Mouse (Mus musculus): ENCODE data around the gene Tsga10ip. TPM values are rescaled to one million over a fixed set of nuclear protein-coding genes. Genes with fewer than 3 reads are reported as not detected.

Gene Tsga10ip
- polyA plus RNA-seq, 1 experiment from 2014 or later, result 2.8 TPM

DNA sequence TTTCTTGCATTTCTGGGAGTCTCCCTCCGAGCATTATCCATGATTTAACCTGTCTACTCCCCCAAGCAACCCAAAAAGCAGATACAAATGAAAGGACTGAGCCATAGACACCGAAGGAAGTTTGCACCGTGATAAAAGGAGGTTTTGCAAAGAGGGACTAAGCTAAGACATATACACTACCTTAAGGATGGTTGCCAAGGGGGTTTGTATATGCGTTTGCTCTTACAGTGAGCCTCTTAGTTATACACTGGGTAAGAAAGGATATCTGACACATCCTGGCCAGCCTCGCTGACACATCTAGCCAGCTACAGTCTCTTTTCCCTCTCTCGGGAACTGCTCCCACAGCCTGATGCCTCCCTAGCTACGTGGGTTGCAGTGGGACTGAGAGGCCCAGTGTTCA, 31.6 kb upstream of the Tsga10ip start:
- Histone ChIP-seq H3K9me3 (ENCODE audit: control insufficient read depth, low read length) (no peaks in the 10 kb centered on the region), H3K4me3 (ENCODE audit: low read depth, low read length) (0 out of 2 replicates have a peak overlapping the region, but pooled peaks have one; percentile 6), H3K4me2 (ENCODE audit: low read length) (peak overlapping the region; percentile 64), H3K27me3 (replicated peaks; ENCODE audit: control insufficient read depth, insufficient read depth, low read length) (no peaks in the 10 kb centered on the region), H3K9ac (ENCODE audit: low read length) (peak overlapping the region; percentile 17; the same call in 1 of the 2 replicates), H3K27ac (ENCODE audit: low read depth) (0 out of 2 replicates have a peak overlapping the region, but pooled peaks have one; percentile 58), H3K36me3 (ENCODE audit: control insufficient read depth, insufficient read depth, low read length) (no peaks in the 10 kb centered on the region), H3K4me1 (replicated peaks; ENCODE audit: control insufficient read depth, insufficient read depth, low read length) (peaks cover 15% of the 10 kb centered on the region)
- DNase-seq (ENCODE audit: low spot score) (no peak), ATAC-seq (replicated peaks; ENCODE audit: low FRiP score, low TSS enrichment, low read depth) (no peak)
- WGBS, result 51% methylated on average over 7 of the region's 7 CpGs

- peak; percentile 76 for DNase-seq (ENCODE audit: low spot score)
- Histone ChIP-seq H3K4me2 (ENCODE audit: low read length) (peak overlapping the region; percentile 64), H3K9me3 (ENCODE audit: control insufficient read depth, low read length) (no peaks in the 10 kb centered on the region), H3K27ac (ENCODE audit: low read depth) (peak overlapping the region; percentile 58; the same call in 1 of the 2 replicates), H3K9ac (ENCODE audit: low read length) (peak overlapping the region; percentile 17; the same call in 1 of the 2 replicates), H3K27me3 (replicated peaks; ENCODE audit: control insufficient read depth, insufficient read depth, low read length) (no peaks in the 10 kb centered on the region), H3K4me1 (replicated peaks; ENCODE audit: control insufficient read depth, insufficient read depth, low read length) (peaks cover 15% of the 10 kb centered on the region), H3K36me3 (ENCODE audit: control insufficient read depth, insufficient read depth, low read length) (no peaks in the 10 kb centered on the region), H3K4me3 (ENCODE audit: low read depth, low read length) (peak overlapping the region; percentile 6; the same call in 1 of the 2 replicates)
- peak; percentile 60 for ATAC-seq (replicated peaks; ENCODE audit: low FRiP score, low TSS enrichment, low read depth)
- WGBS, result 4% methylated on average over 15 of the region's 16 CpGs
These were observed 30.9 kb upstream of the Tsga10ip start for GRCm38 (mm10) chr19:5432992-5433852.

GRCm38 (mm10) chr19:5431911-5432464, 29.7 kb upstream of the Tsga10ip start:
- H3K27me3 ChIP-seq (replicated peaks; ENCODE audit: control insufficient read depth, insufficient read depth, low read length), result no peaks in the 10 kb centered on the region
- DNase-seq (ENCODE audit: low spot score), result no peak
- 77% methylated on average over 4 of the region's 4 CpGs for WGBS
- no peak overlapping the region for H3K4me2 ChIP-seq (ENCODE audit: low read length)
- H3K9me3 ChIP-seq (ENCODE audit: control insufficient read depth, low read length), result no peaks in the 10 kb centered on the region
- ATAC-seq (replicated peaks; ENCODE audit: low FRiP score, low TSS enrichment, low read depth), result no peak
- peaks cover 18% of the 10 kb centered on the region for H3K4me1 ChIP-seq (replicated peaks; ENCODE audit: control insufficient read depth, insufficient read depth, low read length)
- H3K36me3 ChIP-seq (ENCODE audit: control insufficient read depth, insufficient read depth, low read length), result peaks cover 4% of the 10 kb centered on the region
- H3K4me3 ChIP-seq (ENCODE audit: low read depth, low read length), result no peak overlapping the region
- no peak overlapping the region for H3K9ac ChIP-seq (ENCODE audit: low read length)
- H3K27ac ChIP-seq (ENCODE audit: low read depth), result no peak overlapping the region

- Histone ChIP-seq H3K9ac (ENCODE audit: low read length) (no peak overlapping the region), H3K4me3 (ENCODE audit: low read depth, low read length) (no peak overlapping the region), H3K9me3 (ENCODE audit: control insufficient read depth, low read length) (no peaks in the 10 kb centered on the region), H3K27ac (ENCODE audit: low read depth) (no peak overlapping the region), H3K27me3 (replicated peaks; ENCODE audit: control insufficient read depth, insufficient read depth, low read length) (no peaks in the 10 kb centered on the region), H3K4me2 (ENCODE audit: low read length) (no peak overlapping the region), H3K36me3 (ENCODE audit: control insufficient read depth, insufficient read depth, low read length) (peaks cover 14% of the 10 kb centered on the region), H3K4me1 (replicated peaks; ENCODE audit: control insufficient read depth, insufficient read depth, low read length) (peaks cover 31% of the 10 kb centered on the region)
- 94% methylated on average over 1 of the region's 1 CpGs for whole genome bisulfite sequencing
- no peak for DNase-seq (ENCODE audit: low spot score)
- ATAC-seq (replicated peaks; ENCODE audit: low FRiP score, low TSS enrichment, low read depth), result no peak
These were observed 28.1 kb upstream of the Tsga10ip start for GRCm38 (mm10) chr19:5430408-5430807.

DNA sequence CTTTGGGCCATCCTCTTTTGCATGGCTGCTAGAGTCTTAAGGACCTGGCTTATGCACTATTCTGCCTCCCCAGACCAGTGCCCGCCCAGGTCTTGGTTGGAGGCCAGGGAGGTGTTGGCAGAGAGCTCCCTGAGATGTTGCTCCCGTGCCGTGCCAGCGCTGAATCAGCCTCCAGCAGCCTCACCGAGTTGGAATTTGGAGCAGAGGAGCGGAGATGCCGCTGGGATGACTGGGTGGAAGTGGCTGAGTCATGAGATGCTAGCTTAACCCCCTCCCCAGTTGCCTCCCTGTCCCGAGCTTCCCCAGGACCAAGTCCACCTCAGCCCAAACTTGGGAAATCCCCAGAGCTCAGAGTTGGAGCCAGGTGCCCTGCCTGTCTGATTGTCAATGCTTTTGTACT, 27.5 kb upstream of the Tsga10ip start:
- Histone ChIP-seq H3K27ac (ENCODE audit: low read depth) (no peak overlapping the region), H3K4me2 (ENCODE audit: low read length) (no peak overlapping the region), H3K4me3 (ENCODE audit: low read depth, low read length) (no peak overlapping the region), H3K4me1 (replicated peaks; ENCODE audit: control insufficient read depth, insufficient read depth, low read length) (peaks cover 31% of the 10 kb centered on the region), H3K9me3 (ENCODE audit: control insufficient read depth, low read length) (no peaks in the 10 kb centered on the region), H3K27me3 (replicated peaks; ENCODE audit: control insufficient read depth, insufficient read depth, low read length) (no peaks in the 10 kb centered on the region), H3K36me3 (ENCODE audit: control insufficient read depth, insufficient read depth, low read length) (peaks cover 14% of the 10 kb centered on the region), H3K9ac (ENCODE audit: low read length) (no peak overlapping the region)
- DNase-seq (ENCODE audit: low spot score) (no peak), ATAC-seq (replicated peaks; ENCODE audit: low FRiP score, low TSS enrichment, low read depth) (no peak)
- WGBS, result 57% methylated on average over 8 of the region's 8 CpGs

DNA sequence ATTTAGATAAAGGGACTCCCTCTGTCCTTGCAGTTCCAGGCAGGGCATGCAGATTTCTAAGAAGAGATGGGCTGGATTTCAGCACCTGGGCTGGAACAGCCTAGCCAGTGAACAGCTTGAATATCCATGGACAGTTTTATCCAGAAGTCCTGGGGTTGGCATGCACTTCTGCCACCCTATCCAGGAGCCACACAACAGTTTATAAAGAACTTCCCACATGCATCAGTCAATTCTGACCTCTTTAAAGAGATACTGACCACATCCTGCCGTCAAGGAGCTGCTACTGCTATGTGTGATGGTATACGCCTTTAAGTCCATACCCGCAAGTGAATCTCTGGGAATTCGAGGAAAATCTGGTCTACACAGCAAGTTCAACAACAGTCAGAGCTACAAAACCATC, 26.9 kb upstream of the Tsga10ip start:
- DNase-seq (ENCODE audit: low spot score) (no peak), ATAC-seq (replicated peaks; ENCODE audit: low FRiP score, low TSS enrichment, low read depth) (no peak)
- no peaks in the 10 kb centered on the region for H3K9me3 ChIP-seq (ENCODE audit: control insufficient read depth, low read length)
- H3K4me1 ChIP-seq (replicated peaks; ENCODE audit: control insufficient read depth, insufficient read depth, low read length), result peaks cover 31% of the 10 kb centered on the region
- no peak overlapping the region for H3K4me2 ChIP-seq (ENCODE audit: low read length)
- WGBS, result 73% methylated on average over 4 of the region's 4 CpGs
- H3K9ac ChIP-seq (ENCODE audit: low read length), result no peak overlapping the region
- peaks cover 14% of the 10 kb centered on the region for H3K36me3 ChIP-seq (ENCODE audit: control insufficient read depth, insufficient read depth, low read length)
- H3K27ac ChIP-seq (ENCODE audit: low read depth), result no peak overlapping the region
- no peak overlapping the region for H3K4me3 ChIP-seq (ENCODE audit: low read depth, low read length)
- no peaks in the 10 kb centered on the region for H3K27me3 ChIP-seq (replicated peaks; ENCODE audit: control insufficient read depth, insufficient read depth, low read length)

- Histone ChIP-seq H3K4me1 (replicated peaks; ENCODE audit: control insufficient read depth, insufficient read depth, low read length) (peaks cover 27% of the 10 kb centered on the region), H3K27ac (ENCODE audit: low read depth) (no peak overlapping the region), H3K4me3 (ENCODE audit: low read depth, low read length) (no peak overlapping the region), H3K27me3 (replicated peaks; ENCODE audit: control insufficient read depth, insufficient read depth, low read length) (no peaks in the 10 kb centered on the region), H3K9me3 (ENCODE audit: control insufficient read depth, low read length) (no peaks in the 10 kb centered on the region), H3K9ac (ENCODE audit: low read length) (no peak overlapping the region), H3K4me2 (ENCODE audit: low read length) (no peak overlapping the region), H3K36me3 (ENCODE audit: control insufficient read depth, insufficient read depth, low read length) (peaks cover 16% of the 10 kb centered on the region)
- DNase-seq (ENCODE audit: low spot score), result no peak
- ATAC-seq (replicated peaks; ENCODE audit: low FRiP score, low TSS enrichment, low read depth), result no peak
- WGBS, result 73% methylated on average over 2 of the region's 2 CpGs
These were observed 25.8 kb upstream of the Tsga10ip start for GRCm38 (mm10) chr19:5428083-5428482.

DNA sequence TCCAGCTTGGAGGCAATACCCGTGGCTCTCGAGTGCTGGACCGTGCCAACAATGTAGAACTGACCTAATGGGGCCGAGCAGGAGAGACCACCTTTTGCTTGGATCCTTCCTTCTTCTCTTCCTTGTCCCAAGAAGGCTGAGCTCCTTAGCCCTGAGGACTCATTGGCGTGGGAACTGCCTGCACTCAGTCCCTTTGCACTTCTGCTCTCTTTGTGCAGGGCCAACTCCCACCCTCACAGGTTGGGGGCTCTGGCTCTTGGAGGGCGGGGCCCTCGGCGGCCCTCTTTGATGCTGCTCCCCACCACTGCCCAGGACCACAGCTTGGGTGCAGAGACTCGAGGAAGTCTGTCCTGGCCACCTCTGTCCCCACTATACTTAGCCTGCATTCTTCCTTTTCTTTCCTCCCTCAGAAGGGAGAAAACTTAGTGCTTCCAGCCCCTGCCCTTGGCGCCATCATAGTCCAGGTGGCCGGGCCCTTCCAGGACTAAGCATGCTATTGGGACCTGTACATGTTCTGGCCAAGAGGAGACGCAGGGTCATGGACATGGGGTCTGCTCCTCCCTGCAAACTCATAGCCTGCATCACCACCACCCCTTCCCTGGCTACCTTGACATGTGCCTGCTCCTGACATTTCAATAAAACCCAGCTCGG, 24.4 kb upstream of the Tsga10ip start:
- ATAC-seq (replicated peaks; ENCODE audit: low FRiP score, low TSS enrichment, low read depth), result no peak
- Histone ChIP-seq H3K4me1 (replicated peaks; ENCODE audit: control insufficient read depth, insufficient read depth, low read length) (peaks cover 23% of the 10 kb centered on the region), H3K9ac (ENCODE audit: low read length) (no peak overlapping the region), H3K4me2 (ENCODE audit: low read length) (no peak overlapping the region), H3K27me3 (replicated peaks; ENCODE audit: control insufficient read depth, insufficient read depth, low read length) (no peaks in the 10 kb centered on the region), H3K36me3 (ENCODE audit: control insufficient read depth, insufficient read depth, low read length) (peaks cover 27% of the 10 kb centered on the region), H3K27ac (ENCODE audit: low read depth) (no peak overlapping the region), H3K4me3 (ENCODE audit: low read depth, low read length) (no peak overlapping the region), H3K9me3 (ENCODE audit: control insufficient read depth, low read length) (no peaks in the 10 kb centered on the region)
- WGBS, result 90% methylated on average over 13 of the region's 13 CpGs
- DNase-seq (ENCODE audit: low spot score), result no peak
